Mouse (Mus musculus): Measurements from ENCODE around the gene Pomt2.

- no peak for TF ChIP-seq CTCF (IDR thresholded peaks at IDR 0.05; ENCODE audit: borderline replicate concordance, control insufficient read depth, extremely low read depth, insufficient read depth, low read length, poor library complexity)
- no peak for TF ChIP-seq POLR2A (IDR thresholded peaks at IDR 0.05; ENCODE audit: control insufficient read depth, extremely low read depth, insufficient read depth, low read length, poor library complexity)
These were observed 45.2 kb upstream of the Pomt2 start for GRCm38 (mm10) chr12:87193008-87193407.
